Comparison of ENCODE assay signal across 26 mouse cellular contexts in the genomic region with DNA sequence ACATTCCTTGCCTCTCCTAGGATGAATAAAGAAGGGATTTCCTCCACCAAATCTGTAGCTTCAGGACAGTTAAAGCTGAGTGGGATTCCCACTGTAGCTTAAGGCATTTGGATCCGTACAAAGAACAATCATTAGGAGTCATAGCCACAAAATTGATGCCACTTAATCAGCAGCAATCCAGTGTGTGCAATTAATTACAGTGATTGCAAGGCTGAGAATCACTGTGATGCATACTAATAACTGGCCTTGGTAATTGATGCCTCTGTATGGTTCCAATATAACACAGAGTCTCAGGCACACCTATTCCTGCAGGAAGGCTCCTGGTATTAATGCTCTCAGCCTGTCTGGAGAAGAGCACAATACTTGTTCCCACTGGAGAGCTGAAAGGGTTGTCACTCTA.
DNase-seq lines count a peak whose midpoint lies in the region; ATAC-seq lines count a peak whose summit lies in the region.
"Had no signal": no experiment of that assay in that cellular context is flagged by ENCODE, and none has a peak within 500 bp of the region (broad histone marks: within the 10 kb centered on the region; RNA-seq: fewer than 3 reads in every experiment).

No protein-coding gene starts in this region.

- H3K9ac ChIP-seq in midbrain, embryonic 13.5 days (replicated peaks) = no peak overlapping the region
- H3K9ac ChIP-seq in forebrain, embryonic 13.5 days = no peak overlapping the region
- no peak overlapping the region for H3K9ac ChIP-seq in hindbrain, embryonic 16.5 days (ENCODE audit: low read depth, low read length)
- H3K9ac ChIP-seq in neural tube, embryonic 14.5 days (replicated peaks; ENCODE audit: low read depth, low read length) = no peak overlapping the region
- H3K9ac ChIP-seq: heart, embryonic 13.5 days; limb, embryonic 15.5 days; liver, embryonic 14.5 days; lung, embryonic 14.5 days had no signal

- DNase-seq in midbrain, embryonic 10.5 days (ENCODE audit: low spot score) = no peak
- no peak for DNase-seq in urinary bladder, adult 18-20 months (ENCODE audit: low spot score in 2 of 2)
- DNase-seq in adrenal gland, adult 2 months = no peak
- DNase-seq: adrenal gland, postnatal 10 days; B cell, adult 2 months; cerebellum, adult 2 months; cerebellum, postnatal 36 days; embryo, embryonic 11 days; gastrocnemius, postnatal 25 days; heart, adult 2 months; heart, postnatal 14 days; kidney, adult 11 months; layer of hippocampus, adult 9-11 months; left cerebral cortex, postnatal 4 days; lung, embryonic 14.5 days; thymus, adult 18-20 months; thymus, postnatal 36 days had no signal

- H3K4me1 ChIP-seq in midbrain, embryonic 13.5 days (replicated peaks) = no peaks in the 10 kb centered on the region
- no peaks in the 10 kb centered on the region for H3K4me1 ChIP-seq in midbrain, embryonic 10.5 days
- H3K4me1 ChIP-seq in forebrain, embryonic 13.5 days = peaks cover 8% of the 10 kb centered on the region
- no peaks in the 10 kb centered on the region for H3K4me1 ChIP-seq in hindbrain, embryonic 16.5 days (ENCODE audit: control insufficient read depth, insufficient read depth, low read depth, low read length)
- H3K4me1 ChIP-seq in neural tube, embryonic 14.5 days (ENCODE audit: control insufficient read depth, insufficient read depth, low read length) = no peaks in the 10 kb centered on the region
- H3K4me1 ChIP-seq: limb, embryonic 15.5 days; megakaryocyte, embryonic 14.5 days had no signal

- H3K27me3 ChIP-seq in midbrain, embryonic 13.5 days = no peaks in the 10 kb centered on the region
- no peaks in the 10 kb centered on the region for H3K27me3 ChIP-seq in midbrain, embryonic 10.5 days (ENCODE audit: low read depth, poor library complexity, severe bottlenecking)
- H3K27me3 ChIP-seq in forebrain, embryonic 13.5 days = no peaks in the 10 kb centered on the region
- H3K27me3 ChIP-seq in hindbrain, embryonic 16.5 days (replicated peaks; ENCODE audit: control insufficient read depth, insufficient read depth, low read length) = no peaks in the 10 kb centered on the region
- no peaks in the 10 kb centered on the region for H3K27me3 ChIP-seq in neural tube, embryonic 14.5 days (ENCODE audit: control insufficient read depth, insufficient read depth, low read length)
- H3K27me3 ChIP-seq: heart, embryonic 13.5 days; limb, embryonic 15.5 days; megakaryocyte, embryonic 14.5 days had no signal

- no peak overlapping the region for H3K4me2 ChIP-seq in midbrain, embryonic 13.5 days (replicated peaks)
- H3K4me2 ChIP-seq in forebrain, embryonic 13.5 days = no peak overlapping the region
- H3K4me2 ChIP-seq in hindbrain, embryonic 16.5 days (ENCODE audit: low read length) = no peak overlapping the region
- no peak overlapping the region for H3K4me2 ChIP-seq in neural tube, embryonic 14.5 days (ENCODE audit: low read depth, low read length)
- H3K4me2 ChIP-seq: heart, embryonic 13.5 days; limb, embryonic 15.5 days; lung, embryonic 14.5 days had no signal

- H3K4me3 ChIP-seq in midbrain, embryonic 13.5 days (replicated peaks) = no peak overlapping the region
- no peak overlapping the region for H3K4me3 ChIP-seq in midbrain, embryonic 10.5 days
- H3K4me3 ChIP-seq in forebrain, embryonic 13.5 days = no peak overlapping the region
- H3K4me3 ChIP-seq in hindbrain, embryonic 16.5 days (ENCODE audit: low read length) = no peak overlapping the region
- H3K4me3 ChIP-seq in neural tube, embryonic 14.5 days (ENCODE audit: low read depth, low read length) = no peak overlapping the region
- H3K4me3 ChIP-seq: heart, adult 2 months; heart, embryonic 13.5 days; limb, embryonic 15.5 days; megakaryocyte, embryonic 14.5 days had no signal

- ATAC-seq in midbrain, embryonic 13.5 days = peak; percentile 77
- ATAC-seq in forebrain, embryonic 13.5 days = peak; percentile 63; the same call in 1 of the 2 replicates
- 0 out of 2 replicates have a peak, but pooled peaks have one; percentile 40 for ATAC-seq in hindbrain, embryonic 16.5 days
- ATAC-seq in neural tube, embryonic 14.5 days (ENCODE audit: low read depth) = peak; percentile 73; the same call in 1 of the 2 replicates

- H3K9me3 ChIP-seq in midbrain, embryonic 13.5 days = no peaks in the 10 kb centered on the region
- H3K9me3 ChIP-seq in midbrain, embryonic 10.5 days (replicated peaks) = no peaks in the 10 kb centered on the region
- H3K9me3 ChIP-seq in forebrain, embryonic 13.5 days (replicated peaks) = no peaks in the 10 kb centered on the region
- H3K9me3 ChIP-seq in hindbrain, embryonic 16.5 days (ENCODE audit: control insufficient read depth, low read length) = no peaks in the 10 kb centered on the region
- no peaks in the 10 kb centered on the region for H3K9me3 ChIP-seq in neural tube, embryonic 14.5 days (ENCODE audit: control insufficient read depth, low read length)
- H3K9me3 ChIP-seq: G1E; heart, embryonic 13.5 days; limb, embryonic 15.5 days had no signal

- no peak overlapping the region for H3K27ac ChIP-seq in midbrain, embryonic 13.5 days
- no peak overlapping the region for H3K27ac ChIP-seq in midbrain, embryonic 10.5 days (replicated peaks)
- H3K27ac ChIP-seq in forebrain, embryonic 13.5 days = no peak overlapping the region
- H3K27ac ChIP-seq in hindbrain, embryonic 16.5 days (ENCODE audit: low read depth, low read length) = no peak overlapping the region
- no peak overlapping the region for H3K27ac ChIP-seq in neural tube, embryonic 14.5 days (ENCODE audit: low read depth, low read length)
- H3K27ac ChIP-seq: heart, adult 2 months; heart, embryonic 13.5 days; limb, embryonic 15.5 days; liver, embryonic 14.5 days had no signal

- no peaks in the 10 kb centered on the region for H3K36me3 ChIP-seq in midbrain, embryonic 13.5 days
- H3K36me3 ChIP-seq in midbrain, embryonic 10.5 days = no peaks in the 10 kb centered on the region
- no peaks in the 10 kb centered on the region for H3K36me3 ChIP-seq in forebrain, embryonic 13.5 days (ENCODE audit: poor library complexity, severe bottlenecking)
- no peaks in the 10 kb centered on the region for H3K36me3 ChIP-seq in hindbrain, embryonic 16.5 days (ENCODE audit: control insufficient read depth, insufficient read depth, low read length)
- no peaks in the 10 kb centered on the region for H3K36me3 ChIP-seq in neural tube, embryonic 14.5 days (ENCODE audit: control insufficient read depth, insufficient read depth, low read length)
- H3K36me3 ChIP-seq: G1E; heart, embryonic 13.5 days; limb, embryonic 15.5 days had no signal

- 47% methylated on average over 1 of the region's 1 CpGs for WGBS in midbrain, embryonic 13.5 days
- 59% methylated on average over 1 of the region's 1 CpGs for WGBS in midbrain, embryonic 10.5 days
- 16% methylated on average over 1 of the region's 1 CpGs for WGBS in forebrain, embryonic 13.5 days
- 47% methylated on average over 1 of the region's 1 CpGs for WGBS in hindbrain, embryonic 16.5 days
- 27% methylated on average over 1 of the region's 1 CpGs for WGBS in neural tube, embryonic 14.5 days
